Mouse (Mus musculus) CD4-positive helper T cell, adult 2 months (primary cell): ENCODE data around the gene Ston2.

Source experiments
- DNase-seq: peaks from one replicate; pipeline ENCODE4 v3.0.0-alpha.2; 2012; ENCODE audit warnings: low read depth, missing footprints, low spot score

Gene Ston2

GRCm38 (mm10) chr12:91787959-91788437, at the start of gene Ston2:
Gene Ston2, minus strand, starts transcription at chr12:91788387.
- DNase-seq, result no peak

DNA sequence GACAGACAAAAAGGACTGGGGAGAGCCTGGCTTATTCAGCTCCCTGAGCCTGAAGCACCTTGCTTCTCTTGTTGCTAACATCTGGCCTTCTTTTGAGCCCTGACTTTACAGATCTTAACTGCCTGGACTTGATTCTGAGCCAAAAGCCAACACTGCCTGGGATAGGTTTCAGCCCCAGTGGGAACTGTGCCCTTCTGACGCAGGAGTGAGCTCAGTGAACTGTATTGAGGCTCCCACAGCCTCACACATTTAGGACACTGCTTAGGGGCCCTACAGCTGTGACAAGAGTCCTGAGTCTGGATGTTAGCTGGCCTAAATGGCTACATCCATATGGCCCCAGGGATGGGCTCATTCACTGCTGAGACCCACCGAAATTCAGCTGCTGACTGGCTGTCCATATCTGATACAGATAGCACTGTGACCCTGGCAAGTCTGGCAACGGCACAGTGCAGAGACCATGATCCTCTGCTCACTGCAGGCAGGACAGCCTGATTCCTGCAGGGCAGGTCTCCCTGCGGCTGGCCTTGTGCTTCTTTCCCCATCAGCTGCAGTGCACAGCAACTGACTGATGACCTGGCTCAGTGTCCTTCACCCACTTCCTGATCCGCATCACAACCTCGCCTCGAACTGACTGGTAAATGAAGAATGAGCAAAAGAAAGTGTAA, 49.3 kb upstream of the Ston2 start:
- DNase-seq, result no peak

DNA sequence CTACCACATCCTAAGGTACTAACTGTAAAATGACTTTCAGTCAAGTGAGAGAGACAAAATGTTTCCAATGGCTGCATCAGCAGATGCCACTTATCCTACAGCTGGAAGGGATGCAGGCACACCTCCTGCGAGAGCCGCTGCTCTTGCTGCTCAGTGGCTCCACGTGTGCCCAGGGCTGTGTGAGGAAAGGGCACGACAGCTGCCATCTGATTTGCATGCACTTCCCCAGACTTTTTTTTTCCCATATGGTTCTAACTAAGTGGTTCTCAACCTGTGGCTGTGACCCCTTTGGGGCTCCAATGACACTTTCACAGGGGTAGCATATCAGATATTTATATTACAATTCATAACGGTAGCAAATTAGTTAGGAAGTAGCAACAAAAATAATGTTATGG, 45.7 kb upstream of the Ston2 start:
- no peak for DNase-seq

DNA sequence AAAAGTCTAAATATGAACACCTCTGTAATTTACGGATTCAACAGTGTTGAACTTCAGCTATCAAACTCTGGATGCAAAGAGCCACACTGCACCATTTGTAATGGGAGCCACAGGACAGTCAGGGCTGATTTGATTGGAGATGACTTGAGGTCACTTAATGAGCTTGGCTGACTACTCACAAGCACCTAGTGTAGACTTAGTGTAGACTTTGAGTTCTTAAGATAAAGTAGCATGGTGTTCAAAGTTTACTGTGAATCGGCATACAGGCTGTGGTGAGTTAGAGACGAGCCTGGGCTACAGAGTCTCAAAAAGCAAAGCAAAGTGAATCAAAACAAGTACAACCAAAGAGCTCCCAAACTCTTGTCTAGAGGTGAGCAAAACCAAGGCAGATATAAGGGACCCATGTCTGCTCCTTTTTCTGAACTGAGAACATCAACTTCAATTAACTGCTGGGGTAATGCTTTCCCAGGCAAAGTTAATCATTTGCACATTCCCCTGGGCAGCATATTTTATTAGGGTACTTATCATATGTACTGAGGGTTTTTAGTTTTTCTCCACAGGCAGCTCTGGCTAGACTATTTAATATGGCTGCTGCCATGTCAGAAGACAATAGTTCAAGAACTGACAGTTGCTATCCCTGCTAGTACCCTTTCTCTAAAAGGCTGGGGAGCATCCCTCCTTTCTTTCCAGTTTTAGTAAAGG, 45.2 kb upstream of the Ston2 start:
- DNase-seq, result no peak

DNA sequence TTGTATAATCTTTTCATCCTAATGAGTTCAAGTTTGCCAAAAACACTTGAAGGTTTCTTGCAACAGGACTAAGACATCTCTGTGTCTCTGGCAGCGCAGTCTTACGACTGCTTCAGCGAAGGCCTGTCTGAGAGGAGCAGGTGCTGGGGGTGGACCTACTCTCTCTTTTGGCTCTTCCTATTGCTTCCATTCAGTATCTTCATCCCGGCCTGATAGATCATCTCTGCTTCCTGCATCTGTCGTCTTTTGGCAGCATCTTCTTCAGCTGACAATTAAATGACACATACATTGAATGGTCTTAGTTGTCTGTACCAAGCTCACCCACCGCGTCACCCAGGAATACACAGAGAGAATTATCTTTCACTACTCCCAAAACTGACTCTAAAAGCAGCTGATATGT, 43.2 kb upstream of the Ston2 start:
- no peak for DNase-seq

DNA sequence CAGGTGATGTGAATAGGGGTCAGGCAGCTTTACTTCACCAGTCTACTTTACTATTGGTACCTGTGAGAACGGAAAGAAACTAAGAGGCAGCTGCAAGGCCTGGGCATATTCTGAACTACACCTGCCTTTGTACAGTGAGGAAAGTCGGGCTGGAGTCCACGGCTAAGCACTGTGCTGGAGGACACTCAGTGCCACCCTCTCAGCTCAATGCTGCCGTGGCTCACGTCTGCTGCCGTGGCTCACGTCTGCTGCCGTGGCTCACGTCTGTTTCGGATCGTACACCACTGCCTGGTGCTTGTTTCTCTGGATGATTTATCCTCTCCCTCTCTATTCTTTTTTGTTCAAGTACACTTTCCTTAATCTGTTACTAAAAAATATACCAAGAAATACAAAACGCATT, 32.3 kb upstream of the Ston2 start:
- no peak for DNase-seq

DNA sequence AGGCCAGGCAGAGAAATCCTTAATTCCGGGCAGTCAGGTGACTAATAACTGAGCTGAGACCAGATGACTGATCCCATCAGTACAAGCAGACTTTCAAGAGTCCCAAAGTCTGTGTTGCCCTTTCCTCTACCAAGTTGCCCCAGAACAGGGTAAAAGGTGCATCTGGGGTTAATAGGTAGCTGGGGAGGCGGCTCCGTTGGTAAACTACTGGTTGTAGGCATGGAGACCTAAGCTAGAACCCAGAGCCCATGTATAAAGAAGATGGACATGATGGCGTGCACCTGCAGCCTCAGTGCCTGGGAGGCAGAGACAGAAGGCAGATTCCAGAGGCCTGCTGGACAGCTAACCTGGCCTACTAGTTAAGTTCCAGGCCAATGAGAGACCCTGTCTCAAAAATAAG, 30.5 kb upstream of the Ston2 start:
- DNase-seq, result no peak

DNA sequence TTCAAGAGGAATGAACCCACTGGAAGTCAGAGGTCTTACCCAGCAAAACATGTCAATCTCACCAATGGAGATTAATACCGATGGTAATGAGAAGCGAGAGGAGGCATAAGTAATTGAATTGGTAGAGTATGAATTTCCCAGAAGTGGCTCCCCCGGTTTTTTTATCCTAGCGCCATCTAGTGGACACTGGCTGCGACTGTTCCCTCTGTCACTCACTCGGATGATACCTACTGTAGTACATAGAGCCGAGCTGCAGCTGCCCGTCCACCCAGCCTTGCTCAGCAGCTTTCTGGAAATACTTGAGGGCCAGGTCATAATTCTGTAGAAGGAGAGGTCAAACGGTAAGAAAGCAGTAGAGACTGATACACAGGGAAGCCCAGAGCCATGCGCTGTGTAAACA, 27.8 kb upstream of the Ston2 start:
- peak; percentile 53 for DNase-seq

DNA sequence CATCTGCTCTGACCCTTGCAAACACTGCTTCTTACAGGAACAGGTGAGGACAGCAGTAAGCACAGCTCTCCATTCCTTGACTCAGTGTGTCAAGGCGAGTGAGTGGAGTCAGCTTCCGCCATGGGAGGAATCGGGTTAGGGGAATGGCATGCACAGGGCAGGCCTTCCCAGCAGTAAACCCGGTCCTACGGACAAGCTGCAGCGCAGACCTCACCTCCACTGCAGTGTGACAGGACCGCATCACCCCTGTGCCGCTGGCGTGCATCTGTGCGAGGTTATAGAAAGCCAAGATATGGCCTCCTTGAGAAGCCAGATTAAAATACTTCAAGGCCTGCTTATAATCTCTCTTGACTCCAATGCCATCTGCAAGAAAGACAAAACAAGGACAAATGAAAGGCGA, 27.4 kb upstream of the Ston2 start:
- DNase-seq, result no peak

DNA sequence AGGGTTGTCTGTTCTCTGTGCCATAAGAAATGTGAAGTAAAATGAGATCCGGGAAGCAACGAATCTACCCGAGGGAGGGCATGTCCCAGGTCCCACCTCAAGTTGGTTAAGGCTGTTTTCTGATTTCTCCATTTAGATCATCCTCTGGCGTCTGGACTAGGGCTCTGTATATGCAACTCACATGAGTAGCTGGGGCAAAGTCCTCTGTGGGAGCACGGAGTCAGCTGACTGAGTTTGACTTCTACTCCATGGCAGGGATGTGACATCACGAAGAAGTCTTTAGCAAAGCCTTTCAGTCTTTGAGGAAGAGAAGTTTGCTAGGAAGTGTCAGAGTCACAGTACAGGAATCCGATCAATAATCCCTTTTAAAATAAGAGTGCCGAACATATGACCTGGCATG, 20.7 kb upstream of the Ston2 start:
- no peak for DNase-seq

GRCm38 (mm10) chr12:91807761-91808160, 19.6 kb upstream of the Ston2 start:
- DNase-seq, result no peak

DNA sequence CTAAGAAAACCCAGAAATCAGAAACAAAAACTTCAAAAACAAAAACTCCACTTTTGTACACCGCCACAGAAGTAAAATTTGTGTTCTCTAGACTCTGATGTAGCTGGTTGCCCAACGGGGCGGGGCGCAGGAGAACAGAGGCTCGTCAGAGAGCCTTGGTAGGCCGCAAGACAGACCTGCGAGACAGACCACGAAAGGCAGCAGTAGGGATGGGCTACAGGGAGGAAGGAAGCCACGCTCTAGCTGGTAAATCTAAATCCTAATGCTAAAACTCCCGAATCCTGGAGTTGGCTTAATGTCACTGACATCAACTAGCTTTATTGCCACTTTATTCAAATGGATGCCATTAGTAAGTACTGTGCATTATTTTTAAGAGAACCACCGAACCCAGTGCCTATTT, 18.9 kb upstream of the Ston2 start:
- no peak for DNase-seq

- DNase-seq, result no peak
Observed at GRCm38 (mm10) chr12:91804262-91804661, 16.1 kb upstream of the Ston2 start.

GRCm38 (mm10) chr12:91803207-91803932, 15.2 kb upstream of the Ston2 start:
- DNase-seq, result peak; percentile 9

DNA sequence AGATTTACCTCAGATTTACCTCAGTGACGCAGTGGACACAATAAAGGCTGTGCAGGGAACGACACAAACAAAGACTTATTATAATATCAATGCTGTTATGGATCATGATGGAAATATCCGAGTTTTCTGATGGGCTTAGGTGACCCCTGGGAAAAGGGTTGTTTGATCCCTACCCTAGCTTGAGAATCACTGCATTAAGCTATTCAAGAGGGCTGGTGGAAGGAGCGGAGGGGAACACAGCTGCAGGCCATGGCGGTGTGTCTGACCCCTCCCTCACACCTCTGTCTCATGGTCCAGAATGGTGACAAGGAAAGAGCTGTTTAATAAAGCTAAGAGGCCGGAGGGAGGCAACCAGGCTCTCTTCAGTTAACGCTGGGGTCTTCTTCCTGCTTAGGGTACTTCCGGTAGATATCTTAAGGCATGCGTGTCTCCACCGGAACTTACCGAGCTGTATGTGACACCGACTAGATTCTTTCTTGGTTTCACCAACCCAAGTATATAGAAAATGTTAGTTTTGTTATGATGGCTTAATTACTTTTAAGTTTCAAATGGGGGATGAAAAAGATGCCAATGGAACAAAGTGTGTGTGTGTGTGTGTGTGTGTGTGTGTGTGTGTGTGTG, 14.5 kb upstream of the Ston2 start:
- DNase-seq, result no peak

DNA sequence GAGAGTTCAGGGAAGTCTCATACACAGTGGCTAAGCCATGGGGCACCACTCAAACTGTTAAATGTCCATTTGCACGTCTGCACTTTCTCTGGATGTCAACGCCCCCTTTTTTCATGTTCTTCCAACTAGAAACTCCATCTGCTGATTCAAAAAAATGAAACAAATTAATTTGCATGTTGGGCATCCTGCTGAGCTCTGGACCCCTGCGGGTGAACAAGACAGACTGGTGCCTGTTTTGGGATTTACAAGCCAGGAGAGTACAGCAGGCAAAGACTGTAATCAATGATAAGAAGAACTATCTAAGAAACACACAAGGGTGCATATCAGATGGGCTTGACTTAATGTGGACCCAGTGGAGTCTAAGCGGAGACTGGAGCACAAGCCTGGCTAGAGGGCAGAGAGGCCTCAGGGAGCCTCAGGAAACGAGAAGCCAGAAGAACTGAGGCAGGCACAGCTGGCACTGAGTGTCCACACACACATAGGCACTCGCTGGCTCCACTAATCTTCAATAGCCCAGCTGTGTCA, 12.7 kb upstream of the Ston2 start:
- no peak for DNase-seq

DNA sequence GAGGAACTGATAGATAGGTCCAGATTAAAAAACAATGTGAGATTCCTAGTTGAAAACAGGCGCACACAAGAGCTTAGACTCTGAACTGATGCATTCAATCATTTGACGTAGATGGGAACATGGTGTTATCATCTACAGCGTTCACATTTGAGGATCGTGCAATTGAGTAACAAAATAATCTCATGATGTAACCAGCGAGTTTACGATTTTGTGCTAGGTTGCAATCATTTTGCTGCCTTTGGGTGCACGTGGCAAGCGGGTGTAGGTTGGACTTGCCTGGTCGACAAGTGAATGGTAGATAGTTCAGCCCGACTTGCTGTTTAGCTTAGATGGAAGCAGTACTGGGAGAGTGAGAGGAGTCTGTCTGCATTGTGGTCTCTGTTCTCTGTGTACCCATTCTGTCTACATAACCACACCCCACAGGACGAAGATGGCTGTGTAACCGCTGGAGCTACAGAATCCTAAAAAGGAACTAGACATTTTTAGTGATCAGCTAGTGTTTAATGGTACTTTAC, 11.7 kb upstream of the Ston2 start:
- DNase-seq, result no peak

GRCm38 (mm10) chr12:91799379-91799773, 11.2 kb upstream of the Ston2 start:
- DNase-seq, result peak; percentile 43

- no peak for DNase-seq
Observed at GRCm38 (mm10) chr12:91798720-91799378, 10.7 kb upstream of the Ston2 start.

DNA sequence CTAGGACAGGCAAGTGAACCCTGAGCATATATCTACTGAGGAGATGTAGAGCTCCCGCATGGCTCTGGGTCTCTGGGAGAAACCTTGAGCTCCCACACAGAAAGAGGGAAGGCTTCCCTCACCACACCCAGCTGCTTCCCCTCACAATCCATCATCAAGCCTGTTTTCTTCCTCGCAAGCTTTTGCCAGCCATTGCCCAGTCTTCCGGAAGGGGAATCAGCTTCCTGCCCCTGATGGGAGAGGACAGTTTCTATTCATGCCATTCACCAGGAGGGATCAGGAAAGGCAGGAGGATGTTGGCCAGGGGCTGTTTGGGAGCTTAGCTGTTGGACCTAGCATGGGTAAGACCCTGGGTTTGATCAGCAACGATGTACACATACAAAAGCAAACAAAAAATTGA, 8.6 kb upstream of the Ston2 start:
- DNase-seq, result no peak

- no peak for DNase-seq
Observed at GRCm38 (mm10) chr12:91793266-91793665, 5.1 kb upstream of the Ston2 start.
